Mouse (Mus musculus): Measurements from ENCODE around the gene Pm20d2. TPM values are rescaled to one million over a fixed set of nuclear protein-coding genes. Genes with fewer than 3 reads are reported as not detected.

The Pm20d2 gene
- not detected for total RNA-seq (2023)

DNA sequence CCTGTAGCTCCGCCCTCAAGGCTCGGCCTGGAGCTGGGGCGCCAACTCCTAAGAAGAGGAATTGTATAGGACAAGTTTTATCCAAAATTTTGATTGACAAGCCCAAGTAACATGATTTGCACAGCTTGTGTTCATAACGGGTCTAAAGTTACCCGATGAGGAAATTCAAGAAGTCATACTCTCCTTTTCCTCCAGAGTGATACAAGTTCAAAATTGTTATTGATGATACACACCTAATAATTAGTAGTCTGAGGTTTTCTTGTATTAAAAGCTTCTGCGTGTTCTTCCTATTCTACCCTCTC lies at the start of gene Pm20d2:
Pm20d2 (minus strand) TSS at position 3 of the 302 bp plus-strand sequence.

DNA sequence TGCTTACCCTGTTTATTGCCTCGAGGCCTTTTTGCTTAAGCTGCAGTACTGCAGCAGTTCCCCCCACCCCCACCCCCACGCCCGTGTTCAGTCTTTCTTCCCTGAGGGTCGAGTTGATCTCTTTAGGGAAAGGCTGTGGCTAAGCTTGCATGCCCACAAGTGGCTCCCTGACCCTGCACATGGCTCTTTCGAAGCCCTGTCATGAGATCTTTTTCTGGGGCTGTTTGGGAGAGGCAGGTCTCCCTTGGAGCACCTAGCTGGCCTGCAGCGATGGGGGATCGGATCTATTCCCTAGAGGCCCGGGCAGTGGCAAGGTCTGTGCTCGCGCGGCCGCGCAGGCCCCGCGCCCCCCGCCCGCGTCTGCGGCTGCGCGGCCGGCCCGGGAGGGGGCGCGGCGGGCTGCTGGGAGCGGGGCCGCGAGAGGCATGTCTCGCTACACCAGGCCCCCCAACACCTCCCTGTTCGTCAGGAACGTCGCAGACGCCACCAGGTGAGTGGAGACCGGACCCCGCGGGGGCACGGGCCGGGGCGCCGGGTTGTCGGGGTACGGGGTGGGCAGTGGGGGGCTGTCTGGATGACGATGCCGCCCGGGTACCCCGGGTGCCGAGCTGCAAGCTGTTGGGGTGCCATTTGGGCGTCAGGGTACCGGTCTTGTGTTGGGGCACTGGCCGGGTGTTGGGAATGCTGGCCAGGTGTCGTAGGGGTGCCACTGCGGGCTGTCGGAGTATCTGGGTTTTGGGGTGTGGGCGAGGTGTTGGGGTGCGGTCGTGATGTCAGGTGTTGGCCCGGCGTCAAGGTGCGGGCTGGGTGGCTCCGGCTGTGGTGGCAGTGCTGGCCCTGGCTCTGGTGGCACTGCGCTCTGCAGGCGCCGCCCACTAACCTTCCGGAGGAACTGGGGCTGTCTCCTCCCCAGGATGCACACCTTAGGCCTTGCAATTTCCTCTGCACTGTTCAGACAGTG lies 19.6 kb upstream of the Pm20d2 start, which contains the start of gene Srsf12:
Srsf12 (plus strand) TSS at position 111 of the 961 bp plus-strand sequence.

DNA sequence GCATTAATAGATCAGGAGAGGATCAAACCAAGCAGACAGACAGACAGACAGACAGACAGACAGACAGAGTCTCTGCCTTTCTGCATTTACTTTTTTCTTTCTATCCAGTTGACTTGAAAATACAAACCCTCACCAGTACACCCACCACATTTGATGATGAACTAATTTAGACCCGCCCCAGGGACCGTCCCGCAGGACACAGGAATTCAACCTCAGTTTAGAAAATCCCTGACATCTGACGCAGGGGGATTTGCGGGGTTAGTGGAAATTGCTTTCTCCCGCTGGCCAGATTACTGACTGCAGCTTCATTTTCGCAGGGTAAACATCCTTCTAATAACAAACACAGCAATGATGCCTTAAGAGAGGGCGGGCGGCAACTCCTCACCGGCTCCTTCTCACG lies 57.3 kb downstream of the Pm20d2 start, which contains the start of gene Gabrr1:
Gabrr1 (plus strand) TSS at position 301 of the 400 bp plus-strand sequence.

Other genes starting within 250 kb of the Pm20d2 start
- gene Ankrd6, start 238.9 kb downstream of the Pm20d2 start, total RNA-seq (2023): 2.3 TPM
- 4.2 TPM for gene Rragd, start 206.7 kb downstream of the Pm20d2 start, total RNA-seq (2023)
- 124 TPM for gene Ube2j1, start 158.3 kb downstream of the Pm20d2 start, total RNA-seq (2023)
- gene Gabrr2, start 126.7 kb downstream of the Pm20d2 start, total RNA-seq (2023): 7.3 TPM
- gene Gabrr1, start 57.2 kb downstream of the Pm20d2 start, total RNA-seq (2023): not detected
- gene Srsf12, start 19.3 kb upstream of the Pm20d2 start, total RNA-seq (2023): 1.3 TPM
- 1,139 TPM for gene Pnrc1, start 100.4 kb upstream of the Pm20d2 start, total RNA-seq (2023)
- gene Rngtt, start 120.6 kb upstream of the Pm20d2 start, total RNA-seq (2023): 87.1 TPM

All from CD4-positive naive resting alpha-beta T cell, adult 76 days (primary cell).